Mouse (Mus musculus) neural tube, embryonic 13.5 days (tissue): ENCODE results near the gene Thy1. TPM values are rescaled to one million over a fixed set of nuclear protein-coding genes. Genes with fewer than 3 reads are reported as not detected.
A peak's percentile ranks its signal among the peaks of the same experiment; 100 is the strongest.

ENCODE experiments used
- ATAC-seq: fragments of 200-750 bp; cut with Nextera tagmentation; 2 replicates; pipeline ENCODE4 v1.8.0; 2017; ENCODE audit warnings: low read depth, mild to moderate bottlenecking, moderate TSS enrichment, moderate library complexity
- H3K27ac ChIP-seq: fragments of 300-500 bp; sonication (generic); replicated peaks from 2 replicates; pipeline ENCODE4 v1.5.1; 2015; ENCODE audit warnings: moderate library complexity, mild to moderate bottlenecking, inconsistent platforms
- H3K27me3 ChIP-seq: fragments of 300-500 bp; sonication (generic); 2 replicates; pipeline ENCODE4 v1.6.1; 2015; ENCODE audit warnings: mild to moderate bottlenecking, inconsistent platforms
- H3K36me3 ChIP-seq: fragments of 300-500 bp; sonication (generic); 2 replicates; pipeline ENCODE4 v1.6.1; 2015; ENCODE audit warnings: mild to moderate bottlenecking, inconsistent platforms
- H3K4me1 ChIP-seq: fragments of 300-500 bp; sonication (generic); replicated peaks from 2 replicates; pipeline ENCODE4 v1.6.1; 2015; ENCODE audit warnings: inconsistent platforms
- H3K4me2 ChIP-seq: fragments of 300-500 bp; sonication (generic); 2 replicates; pipeline ENCODE4 v1.6.1; 2015; ENCODE audit warnings: inconsistent platforms, mild to moderate bottlenecking, moderate library complexity
- H3K4me3 ChIP-seq: fragments of 300-500 bp; sonication (generic); 2 replicates; pipeline ENCODE4 v1.5.1; 2015; ENCODE audit warnings: mild to moderate bottlenecking, inconsistent platforms
- H3K9ac ChIP-seq: fragments of 300-500 bp; sonication (generic); 2 replicates; pipeline ENCODE4 v1.6.1; 2015; ENCODE audit warnings: moderate library complexity, mild to moderate bottlenecking, inconsistent platforms
- H3K9me3 ChIP-seq: fragments of 300-500 bp; sonication (generic); 2 replicates; pipeline ENCODE4 v1.6.1; 2016; ENCODE audit warnings: inconsistent platforms
- WGBS: fragments of 180-500 bp; shearing (Covaris S2); methylation state at CpG from one replicate; pipeline ENCODE4 v1.1.7; 2015; 5-methylcytosine and 5-hydroxymethylcytosine counted together
- polyA plus RNA-seq: library from polyadenylated mRNA; unstranded; fragments of >200 nt; fragmentation: Nextera tagmentation; extraction: Ambion mirVana; gene quantifications from 2 replicates; pipeline ENCODE4 v1.2.1, GENCODE M21; 2015

The Thy1 gene
- polyA plus RNA-seq, 1 experiment from 2014 or later = 2.8 TPM

DNA sequence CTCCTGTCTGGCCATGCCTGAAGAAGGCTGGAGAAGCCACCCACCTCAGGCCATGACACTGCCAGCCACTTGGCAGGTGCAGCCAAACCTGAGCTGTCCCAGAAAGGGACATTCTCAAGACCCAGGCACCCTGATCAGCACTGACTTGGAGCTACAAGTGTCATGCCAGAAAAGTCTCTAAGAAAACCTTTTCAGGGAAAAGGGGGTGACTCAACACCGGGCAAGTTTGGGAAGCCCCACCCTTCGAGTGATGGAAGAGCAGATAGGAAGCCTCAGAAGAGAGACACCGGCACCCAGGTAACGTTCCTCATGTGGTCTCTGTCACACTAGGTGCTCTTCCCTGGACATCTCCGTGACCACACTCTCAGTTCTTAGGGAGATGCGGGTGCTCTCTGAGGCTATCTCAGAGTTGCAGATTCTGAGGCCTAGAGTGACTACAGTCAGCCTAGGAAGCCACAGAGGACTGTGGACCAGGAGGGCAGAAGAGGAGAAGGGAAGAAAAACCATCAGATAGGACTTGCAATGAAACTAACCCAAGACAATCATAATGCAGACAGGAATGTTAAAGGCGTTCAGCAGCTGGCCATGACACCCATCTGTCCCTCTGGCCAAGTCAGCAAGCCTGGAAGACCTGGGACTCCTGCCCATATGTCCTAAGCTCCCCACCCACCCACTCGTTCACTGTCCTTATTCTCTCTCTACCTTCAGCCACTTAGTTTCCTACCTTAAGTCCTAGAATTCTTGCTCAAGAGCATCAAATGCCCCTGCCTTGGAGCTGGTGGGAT is 6.4 kb downstream of the Thy1 start:
- Histone ChIP-seq H3K36me3 (no peaks in the 10 kb centered on the region), H3K9ac (no peak overlapping the region), H3K4me2 (no peak overlapping the region), H3K4me3 (no peak overlapping the region), H3K9me3 (no peaks in the 10 kb centered on the region), H3K27ac (no peak overlapping the region), H3K27me3 (peaks cover 14% of the 10 kb centered on the region), H3K4me1 (no peaks in the 10 kb centered on the region)
- 93% methylated on average over 8 of the region's 8 CpGs for WGBS
- no peak for ATAC-seq

DNA sequence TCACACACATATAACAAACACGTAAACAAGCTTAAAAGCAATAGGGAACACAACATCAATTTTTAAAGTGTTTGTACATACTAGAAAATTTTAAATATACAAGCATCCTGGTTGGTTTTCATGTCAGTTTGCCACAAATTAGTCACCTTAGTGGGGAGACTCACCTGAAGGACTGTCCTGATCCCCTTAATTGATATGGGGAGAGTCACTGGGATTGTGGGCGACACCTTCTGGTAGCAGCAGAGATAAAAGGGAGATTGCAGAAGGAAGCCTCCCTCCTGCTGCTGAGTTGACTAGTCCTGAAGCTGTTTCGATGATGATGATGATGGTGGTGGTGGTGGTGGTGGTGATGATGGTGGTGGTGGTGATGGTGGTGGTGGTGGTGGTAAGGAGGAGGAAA is 9.7 kb downstream of the Thy1 start:
- Histone ChIP-seq H3K4me2 (no peak overlapping the region), H3K9me3 (no peaks in the 10 kb centered on the region), H3K36me3 (no peaks in the 10 kb centered on the region), H3K4me3 (no peak overlapping the region), H3K9ac (no peak overlapping the region), H3K4me1 (no peaks in the 10 kb centered on the region), H3K27me3 (no peaks in the 10 kb centered on the region), H3K27ac (no peak overlapping the region)
- ATAC-seq = no peak
- WGBS = 63% methylated on average over 3 of the region's 3 CpGs

DNA sequence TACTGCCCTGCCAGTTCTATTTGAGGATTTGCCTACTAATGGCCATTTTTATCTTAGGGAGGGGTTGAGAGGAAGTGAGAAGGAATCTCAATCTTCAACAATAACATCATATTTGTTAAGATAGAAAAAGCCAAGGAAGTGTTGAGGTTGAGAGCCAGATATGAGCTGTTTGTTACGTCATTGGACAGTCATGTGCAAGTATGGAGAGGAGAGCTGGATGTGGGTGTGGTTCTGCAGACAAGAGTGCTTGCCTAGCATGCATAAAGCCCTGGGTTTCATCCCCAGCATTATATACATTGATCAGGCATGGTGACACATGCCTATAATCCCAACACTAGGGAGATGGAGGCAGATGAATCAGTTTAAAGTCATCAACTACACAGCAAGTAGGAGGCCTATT is 10.8 kb downstream of the Thy1 start:
- H3K4me3 ChIP-seq = no peak overlapping the region
- H3K36me3 ChIP-seq = no peaks in the 10 kb centered on the region
- no peak overlapping the region for H3K27ac ChIP-seq
- WGBS = 74% methylated on average over 1 of the region's 1 CpGs
- H3K4me2 ChIP-seq = no peak overlapping the region
- no peaks in the 10 kb centered on the region for H3K4me1 ChIP-seq
- no peak overlapping the region for H3K9ac ChIP-seq
- H3K27me3 ChIP-seq = no peaks in the 10 kb centered on the region
- no peak for ATAC-seq
- H3K9me3 ChIP-seq = no peaks in the 10 kb centered on the region

DNA sequence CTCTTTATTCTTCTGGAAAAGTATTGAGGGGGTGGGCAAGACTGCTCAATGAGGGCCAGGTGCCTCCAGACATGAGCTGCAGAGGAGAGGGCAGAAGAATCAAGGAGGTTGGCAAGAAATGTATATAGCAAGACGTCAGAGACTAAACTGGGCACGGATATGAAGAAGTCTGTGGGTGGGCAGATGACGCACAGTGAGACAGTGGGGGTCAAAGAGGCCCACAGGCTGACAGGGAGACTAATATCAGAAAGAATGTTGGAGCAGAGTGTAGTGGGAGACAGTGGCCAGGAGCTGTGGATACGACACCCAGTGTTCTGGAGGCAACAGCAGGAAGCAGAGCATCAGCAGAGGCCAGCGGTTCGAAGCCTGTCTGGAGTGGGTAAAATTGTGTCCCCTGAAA is 15.4 kb downstream of the Thy1 start:
- 0 out of 2 replicates have a peak, but pooled peaks cover 3% of the 10 kb centered on the region for H3K27me3 ChIP-seq
- H3K4me1 ChIP-seq = no peaks in the 10 kb centered on the region
- H3K9ac ChIP-seq = no peak overlapping the region
- no peak overlapping the region for H3K4me2 ChIP-seq
- no peaks in the 10 kb centered on the region for H3K36me3 ChIP-seq
- no peaks in the 10 kb centered on the region for H3K9me3 ChIP-seq
- no peak overlapping the region for H3K4me3 ChIP-seq
- H3K27ac ChIP-seq = no peak overlapping the region
- 90% methylated on average over 6 of the region's 6 CpGs for whole genome bisulfite sequencing
- no peak for ATAC-seq

DNA sequence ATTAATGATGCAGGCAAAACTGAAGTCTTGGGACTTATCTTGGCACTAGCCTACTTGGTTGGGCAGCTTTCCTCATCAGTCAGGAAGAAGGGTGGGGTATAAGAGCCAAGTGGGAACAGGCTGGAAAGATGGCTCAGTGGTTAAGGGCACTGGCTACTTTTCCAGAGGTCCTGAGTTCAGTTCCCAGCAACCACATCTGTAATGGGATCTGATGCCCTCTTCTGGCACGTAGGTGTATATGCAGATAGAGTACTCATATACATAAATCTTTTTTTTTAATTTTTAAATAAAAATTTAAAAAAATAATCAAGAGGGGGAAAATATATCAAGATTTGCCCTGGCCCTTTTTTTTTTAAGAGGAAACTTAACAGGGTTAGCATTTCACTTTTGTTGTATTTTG is 22.0 kb downstream of the Thy1 start:
- H3K9ac ChIP-seq = no peak overlapping the region
- H3K4me1 ChIP-seq = peaks cover 21% of the 10 kb centered on the region
- WGBS = 37% methylated on average over 1 of the region's 1 CpGs
- peaks cover 7% of the 10 kb centered on the region for H3K27me3 ChIP-seq
- no peak overlapping the region for H3K27ac ChIP-seq
- no peaks in the 10 kb centered on the region for H3K9me3 ChIP-seq
- ATAC-seq = no peak
- no peaks in the 10 kb centered on the region for H3K36me3 ChIP-seq
- H3K4me3 ChIP-seq = no peak overlapping the region
- H3K4me2 ChIP-seq = no peak overlapping the region

DNA sequence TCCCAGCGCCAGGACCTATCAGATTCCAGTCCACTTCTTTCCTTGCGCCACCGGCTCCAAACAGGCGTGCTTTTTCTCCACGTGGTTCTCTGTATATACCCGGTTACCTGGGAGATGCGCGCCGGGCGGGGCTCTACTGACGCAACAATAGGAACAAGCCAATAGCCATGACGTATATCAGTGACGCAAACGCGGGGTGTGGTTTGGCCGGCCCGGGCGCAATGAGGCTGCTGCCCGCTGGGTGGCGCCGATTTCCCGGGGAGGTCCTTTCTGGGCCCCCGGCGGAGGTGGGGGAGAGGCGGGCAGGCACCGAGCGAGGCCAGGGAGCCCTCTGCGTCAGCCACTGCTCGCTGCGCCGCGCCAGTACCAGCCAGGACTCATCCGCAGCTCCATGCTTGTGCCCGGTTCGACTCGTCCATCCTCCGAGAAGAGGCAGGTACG is 23.6 kb downstream of the Thy1 start, which contains the start of gene Usp2:
Gene Usp2 (plus strand): TSS at position 237 of the 441 bp plus-strand sequence.
- Histone ChIP-seq H3K4me2 (peak within 1 kb of the TSS; percentile 88), H3K27me3 (peaks cover 7% of the 10 kb centered on the region), H3K9ac (peak within 1 kb of the TSS; percentile 73), H3K4me1 (peaks cover 35% of the 10 kb centered on the region), H3K27ac (0 out of 2 replicates have a peak within 1 kb of the TSS, but pooled peaks have one; percentile 23), H3K9me3 (no peaks in the 10 kb centered on the region), H3K36me3 (no peaks in the 10 kb centered on the region), H3K4me3 (peak within 1 kb of the TSS; percentile 52)
- ATAC-seq = peak; percentile 98
- WGBS = under 1% methylated on average over 38 of the region's 38 CpGs

DNA sequence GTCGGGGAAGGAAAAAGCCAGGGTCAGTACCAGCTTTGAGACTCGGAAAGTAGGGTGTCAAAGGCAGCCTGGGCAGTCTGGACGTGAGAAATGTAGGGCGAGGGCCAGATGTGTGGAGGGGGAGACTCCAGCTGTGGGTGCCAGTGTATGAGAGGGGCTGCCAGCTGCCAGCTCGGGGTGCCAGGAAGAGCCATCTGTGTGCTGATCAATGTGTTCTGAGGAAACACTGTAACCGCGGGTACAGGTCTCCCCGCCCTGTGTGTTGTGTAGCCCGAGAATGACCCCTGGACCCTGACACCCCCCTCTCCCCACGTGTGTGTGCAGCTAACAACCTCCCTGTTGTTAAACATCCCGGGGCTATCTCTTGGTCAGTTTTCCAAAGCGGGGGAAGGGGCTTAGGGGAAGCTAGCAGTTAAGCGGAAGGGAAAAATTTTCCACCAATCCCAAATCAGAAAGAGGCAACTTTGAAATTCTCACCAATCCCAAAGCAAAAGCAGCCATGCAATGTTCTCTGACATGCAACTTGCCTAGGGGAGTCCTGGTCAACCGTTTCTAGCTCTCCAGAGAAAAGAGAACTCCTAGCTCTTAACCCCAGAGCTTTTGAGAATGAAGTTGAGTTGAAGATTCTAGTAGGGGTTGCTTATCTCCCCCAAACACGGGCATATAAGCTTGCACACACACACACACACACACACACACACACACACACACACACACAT is 24.2 kb downstream of the Thy1 start:
- Histone ChIP-seq H3K27ac (0 out of 2 replicates have a peak overlapping the region, but pooled peaks have one; percentile 23), H3K27me3 (peaks cover 7% of the 10 kb centered on the region), H3K36me3 (no peaks in the 10 kb centered on the region), H3K9ac (peak overlapping the region; percentile 73), H3K4me1 (peaks cover 41% of the 10 kb centered on the region), H3K9me3 (no peaks in the 10 kb centered on the region), H3K4me2 (peak overlapping the region; percentile 88), H3K4me3 (peak overlapping the region; percentile 52)
- ATAC-seq = peak; percentile 65; the same call in 1 of the 2 replicates
- 7% methylated on average over 15 of the region's 15 CpGs for WGBS

DNA sequence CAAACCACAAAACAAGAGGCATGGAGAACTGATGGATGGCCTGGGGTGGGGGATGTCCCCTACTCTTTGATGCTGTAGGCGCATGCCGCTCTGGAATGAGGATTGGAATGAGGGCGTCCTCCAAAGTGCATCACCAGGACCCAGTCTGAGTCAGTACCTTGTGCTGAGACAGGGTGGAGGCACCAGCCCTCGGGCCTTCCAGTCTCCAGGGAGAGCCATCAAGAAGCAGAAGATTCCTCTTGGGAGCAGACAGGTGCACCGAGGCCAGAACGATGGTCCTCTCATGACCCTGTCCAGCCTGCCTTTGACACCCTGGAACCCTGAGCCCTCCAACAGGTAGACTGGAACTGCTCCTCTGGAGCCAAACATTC is 24.8 kb downstream of the Thy1 start:
- Histone ChIP-seq H3K4me2 (peak overlapping the region; percentile 88), H3K36me3 (no peaks in the 10 kb centered on the region), H3K9ac (no peak overlapping the region), H3K4me3 (no peak overlapping the region), H3K27me3 (peaks cover 7% of the 10 kb centered on the region), H3K9me3 (no peaks in the 10 kb centered on the region), H3K27ac (no peak overlapping the region), H3K4me1 (peaks cover 47% of the 10 kb centered on the region)
- no peak for ATAC-seq
- 77% methylated on average over 6 of the region's 6 CpGs for WGBS

DNA sequence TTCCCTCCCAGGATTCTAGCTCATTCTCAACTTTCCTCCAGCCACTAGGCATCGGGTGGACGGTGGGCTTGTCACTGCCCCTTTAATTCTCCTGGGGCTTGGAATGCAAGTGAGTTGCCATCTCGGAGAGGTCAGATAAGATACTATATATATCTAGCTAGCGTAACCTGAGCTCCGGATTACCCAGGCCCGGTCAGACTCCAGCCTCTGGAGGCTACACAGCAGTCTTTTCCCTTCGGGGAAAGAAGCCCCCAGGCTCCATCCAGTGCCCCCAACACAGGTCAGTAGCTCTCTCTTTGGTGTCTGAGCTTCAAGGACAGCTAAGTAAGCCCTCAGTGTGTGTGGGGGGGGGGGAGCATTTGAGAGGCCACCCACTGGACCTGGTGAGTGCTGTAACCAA is 26.1 kb downstream of the Thy1 start:
- Histone ChIP-seq H3K9me3 (no peaks in the 10 kb centered on the region), H3K36me3 (no peaks in the 10 kb centered on the region), H3K9ac (no peak overlapping the region), H3K4me2 (no peak overlapping the region), H3K4me3 (no peak overlapping the region), H3K4me1 (peaks cover 52% of the 10 kb centered on the region), H3K27ac (no peak overlapping the region), H3K27me3 (peaks cover 4% of the 10 kb centered on the region)
- no peak for ATAC-seq
- WGBS = 43% methylated on average over 7 of the region's 7 CpGs

DNA sequence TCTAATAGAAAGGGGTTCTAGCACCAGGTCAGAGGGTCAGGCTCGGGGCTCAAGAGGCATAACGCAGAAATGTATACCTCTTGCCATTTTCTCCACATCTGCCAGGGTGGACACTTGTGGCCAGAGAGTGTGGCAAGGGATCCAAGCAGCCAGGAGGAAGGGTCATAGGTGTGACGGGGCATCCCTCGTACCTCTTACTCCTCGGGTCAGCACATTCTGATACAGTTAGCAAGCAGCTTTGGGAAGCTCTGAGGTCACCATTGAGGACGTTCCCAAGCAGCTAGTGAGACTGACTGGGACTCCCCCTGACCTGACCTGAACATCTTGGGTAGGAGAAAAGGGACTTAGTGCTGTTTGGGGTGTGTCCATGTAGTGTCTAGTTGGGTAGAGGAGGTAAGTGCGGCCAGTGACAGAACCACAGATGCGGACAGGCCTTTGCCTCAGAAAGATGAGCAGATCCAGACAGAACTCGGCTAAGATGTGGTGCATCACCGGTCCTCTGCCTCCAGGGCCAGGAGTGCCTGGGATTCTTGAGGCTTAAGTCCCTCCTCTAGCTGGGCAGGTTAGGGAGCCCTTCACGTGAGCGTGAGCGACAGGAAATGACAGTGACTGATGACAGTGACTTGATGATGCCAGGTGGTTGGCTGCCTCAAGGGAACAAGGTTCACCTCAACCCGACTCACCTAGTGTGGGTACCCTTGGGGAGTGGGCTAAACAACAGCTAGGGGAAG is 27.1 kb downstream of the Thy1 start:
- H3K27ac ChIP-seq = no peak overlapping the region
- H3K4me2 ChIP-seq = peak overlapping the region; percentile 7; the same call in 1 of the 2 replicates
- H3K9ac ChIP-seq = peak overlapping the region; percentile 52; the same call in 1 of the 2 replicates
- H3K4me1 ChIP-seq = peaks cover 52% of the 10 kb centered on the region
- no peak for ATAC-seq
- 70% methylated on average over 14 of the region's 14 CpGs for WGBS
- H3K27me3 ChIP-seq = peaks cover 4% of the 10 kb centered on the region
- H3K4me3 ChIP-seq = no peak overlapping the region
- no peaks in the 10 kb centered on the region for H3K36me3 ChIP-seq
- no peaks in the 10 kb centered on the region for H3K9me3 ChIP-seq

DNA sequence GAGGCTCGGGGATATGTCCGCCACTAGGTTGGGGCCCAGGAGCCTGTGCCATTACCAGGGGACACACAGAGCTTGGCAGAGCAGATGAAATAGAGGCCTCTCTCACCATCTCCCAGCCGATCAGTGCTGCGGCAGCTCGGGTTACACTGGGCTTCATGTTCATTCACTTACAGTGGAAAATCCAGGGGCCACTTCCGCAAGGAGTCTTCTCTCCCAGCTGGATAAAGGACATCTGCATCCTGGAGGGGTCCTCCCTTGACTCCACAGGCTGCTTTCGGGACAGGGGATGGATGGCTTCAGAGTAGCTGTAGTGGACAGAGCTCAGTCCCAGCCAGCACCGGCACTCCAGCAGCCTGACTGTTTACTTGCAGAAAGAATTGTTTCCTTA is 27.7 kb downstream of the Thy1 start:
- Histone ChIP-seq H3K4me1 (peaks cover 56% of the 10 kb centered on the region), H3K9ac (peak overlapping the region; percentile 52; the same call in 1 of the 2 replicates), H3K27me3 (peaks cover 4% of the 10 kb centered on the region), H3K36me3 (no peaks in the 10 kb centered on the region), H3K4me3 (no peak overlapping the region), H3K27ac (no peak overlapping the region; the same call in 1 of the 2 replicates), H3K9me3 (no peaks in the 10 kb centered on the region), H3K4me2 (peak overlapping the region; percentile 7; the same call in 1 of the 2 replicates)
- no peak for ATAC-seq
- 41% methylated on average over 8 of the region's 8 CpGs for WGBS
